Mouse (Mus musculus) left cerebral cortex, postnatal 4 days (tissue): Measurements from ENCODE around the gene C130074G19Rik. TPM values are rescaled to one million over a fixed set of nuclear protein-coding genes. Genes with fewer than 3 reads are reported as not detected.

Experiments used
- DNase-seq: peaks from one replicate; pipeline ENCODE4 v3.0.0-alpha.2; 2022
- intact Hi-C: fragments of 180-260 bp; cut with DNase I; formaldehyde crosslinking; loops from one replicate; pipeline ENCODE4 v1.15.1; 2025
- total RNA-seq, 2 experiments: library from RNA; stranded (reverse); gene quantifications; 2 replicates each; pipeline ENCODE4 v1.2.3; 2021

C130074G19Rik gene
- total RNA-seq, 2 experiments from 2014 or later = 14.0 to 16.5 TPM

DNA sequence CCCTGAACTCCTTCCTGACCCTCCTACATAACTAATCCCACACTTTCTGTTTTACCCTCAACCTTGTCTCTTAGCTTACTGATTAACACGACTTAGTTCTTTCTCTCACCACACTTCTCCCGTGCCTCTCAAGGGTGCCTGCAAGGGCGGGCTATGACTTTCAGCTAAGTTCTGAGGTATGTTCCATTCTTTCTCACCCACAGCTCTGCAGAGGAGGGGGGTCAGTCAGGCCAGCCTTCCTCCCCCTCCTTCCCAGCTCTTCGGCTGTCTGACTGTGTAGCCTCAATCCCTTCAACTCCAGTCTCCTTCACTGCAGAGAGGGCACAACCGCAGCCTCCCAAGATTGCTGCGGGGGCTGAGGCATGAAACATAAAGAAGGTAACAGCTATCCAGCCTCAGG lies 4.2 kb downstream of the C130074G19Rik start:
- intact Hi-C loops = no loop called here
- DNase-seq = no peak

DNA sequence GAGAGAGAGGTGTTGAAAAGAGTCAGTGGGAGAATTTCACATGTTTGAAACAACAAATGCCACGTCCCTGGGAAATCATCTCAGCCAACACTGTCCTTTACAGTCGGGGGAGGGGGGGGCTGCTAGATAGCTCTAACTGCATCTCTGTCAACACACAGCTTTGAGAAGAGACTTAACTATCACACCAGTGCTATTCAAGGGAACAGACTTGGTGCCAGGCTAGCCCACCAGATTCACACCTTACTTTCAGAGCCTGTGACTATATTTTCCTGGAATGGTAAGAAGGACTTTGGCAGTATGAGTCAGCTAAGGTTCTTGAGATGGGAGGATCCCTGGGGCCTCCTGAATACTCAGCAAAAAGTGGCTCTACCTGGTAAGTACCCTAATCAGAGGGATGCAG lies 5.7 kb downstream of the C130074G19Rik start:
- DNase-seq = no peak
- intact Hi-C loops = no loop called here

DNA sequence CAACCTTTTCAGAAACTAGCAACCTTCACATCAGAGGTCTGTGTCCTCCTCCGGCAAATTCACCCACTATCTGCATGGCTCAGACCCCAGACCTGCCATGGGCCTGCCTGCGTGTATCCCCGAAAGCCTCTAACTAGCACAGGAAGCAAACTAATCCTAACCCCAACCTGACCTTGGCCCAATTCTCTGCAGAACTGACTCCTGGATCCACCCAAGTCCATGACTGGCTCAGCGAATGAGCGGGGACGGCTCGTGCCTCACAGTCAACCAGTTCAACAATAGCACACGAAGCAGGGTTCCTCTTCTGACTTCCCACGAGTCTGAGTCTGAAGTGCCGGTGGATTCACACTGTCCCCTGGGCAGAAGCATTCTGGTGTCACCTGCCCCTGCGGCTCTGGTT lies 9.1 kb downstream of the C130074G19Rik start:
- intact Hi-C loops = no loop called here

DNA sequence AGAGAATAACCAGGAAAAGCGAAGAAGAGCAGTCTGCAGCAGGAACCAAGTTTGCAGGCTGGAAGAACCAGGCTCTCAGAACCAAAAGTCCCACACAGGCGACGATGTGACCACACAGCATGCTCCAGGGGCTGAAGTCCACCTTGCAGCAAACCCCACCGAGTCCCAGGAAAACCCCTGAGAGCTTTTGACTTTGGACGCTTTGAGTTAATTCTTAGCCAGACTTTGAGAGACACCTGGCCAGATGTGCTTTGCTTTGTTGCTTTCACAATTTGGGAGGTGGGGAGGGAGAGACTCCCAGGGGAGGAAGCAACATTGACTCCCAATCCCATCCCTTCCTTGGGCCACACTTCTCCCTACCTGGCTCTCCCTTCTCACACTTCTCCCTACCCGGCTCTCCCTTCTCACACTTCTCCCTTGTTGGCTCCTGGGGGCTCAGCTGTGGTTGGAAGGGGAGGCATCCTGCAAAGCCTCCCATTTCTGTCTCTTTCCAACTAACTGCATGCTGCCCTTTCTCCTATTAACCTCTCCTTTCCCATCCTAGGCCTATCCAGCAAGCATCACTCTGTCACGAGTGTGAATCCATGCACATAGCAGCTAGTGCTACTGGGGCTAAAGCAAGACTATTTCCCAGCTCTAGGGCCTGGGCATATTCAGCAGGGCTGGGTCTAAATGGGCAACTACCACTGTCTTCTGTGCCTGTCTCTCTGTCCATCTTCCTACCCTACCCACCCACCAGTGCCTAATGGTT lies 10.8 kb downstream of the C130074G19Rik start:
- no peak for DNase-seq

More for the DNA sequence above, 9.1 kb downstream of the C130074G19Rik start:
- no peak for DNase-seq

DNA sequence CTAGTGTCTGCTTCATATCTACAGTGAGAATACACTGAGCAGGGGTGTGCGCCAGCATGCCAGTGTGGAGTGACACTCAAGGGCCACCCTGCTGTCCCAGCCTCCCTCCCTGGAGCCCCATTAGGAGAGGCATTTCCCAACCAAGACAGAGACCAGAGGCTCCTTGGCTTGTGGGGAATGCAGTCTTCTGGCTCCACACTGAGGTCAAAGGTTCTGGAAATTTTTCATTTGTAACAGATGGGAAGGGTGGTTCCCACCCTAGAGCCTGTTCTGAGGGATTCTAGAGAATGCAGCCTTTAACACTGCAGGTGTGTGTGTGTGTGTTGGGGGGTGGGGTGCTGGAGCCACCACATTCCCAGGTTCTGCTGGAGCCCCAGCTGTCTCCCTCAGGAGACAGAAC lies 11.5 kb downstream of the C130074G19Rik start:
- no peak for DNase-seq
- intact Hi-C loops = no loop called here

More for the DNA sequence above, 10.8 kb downstream of the C130074G19Rik start:
- intact Hi-C loops = no loop called here

DNA sequence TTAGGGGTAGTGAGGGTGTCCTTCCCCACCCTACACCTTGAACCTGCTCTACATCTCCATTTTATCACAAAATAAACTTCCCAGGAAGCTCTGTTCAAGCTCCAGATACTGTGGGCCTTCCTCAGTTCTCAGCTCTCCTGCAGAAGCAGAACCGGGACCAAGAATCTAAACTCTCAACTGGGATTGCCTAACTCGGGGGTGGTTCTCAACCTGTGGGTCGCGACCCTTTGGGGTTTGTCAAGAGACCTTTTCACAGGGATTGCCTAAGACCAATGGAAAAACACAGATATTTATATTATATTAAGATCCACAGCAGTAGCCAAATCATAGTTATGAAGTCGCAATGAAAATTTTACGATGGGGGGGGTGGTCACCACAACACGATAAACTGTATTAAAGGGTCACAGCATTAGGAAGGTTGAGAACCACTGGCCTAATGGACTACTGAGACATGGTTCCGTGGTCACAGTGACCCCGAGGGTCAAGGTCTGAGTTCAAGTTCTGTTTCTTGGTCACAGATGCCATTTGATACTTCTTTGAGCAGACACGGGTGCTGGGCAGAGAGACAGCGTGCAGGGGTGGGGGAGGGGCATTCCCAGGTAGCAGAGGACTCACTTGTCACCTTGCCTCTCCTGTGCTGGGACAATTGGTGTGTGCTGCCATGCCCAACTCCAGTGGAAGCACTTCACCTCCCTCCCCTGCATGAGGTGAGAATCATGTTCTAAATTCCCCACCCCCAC lies 12.2 kb downstream of the C130074G19Rik start:
- DNase-seq = no peak
- intact Hi-C loops = no loop called here

DNA sequence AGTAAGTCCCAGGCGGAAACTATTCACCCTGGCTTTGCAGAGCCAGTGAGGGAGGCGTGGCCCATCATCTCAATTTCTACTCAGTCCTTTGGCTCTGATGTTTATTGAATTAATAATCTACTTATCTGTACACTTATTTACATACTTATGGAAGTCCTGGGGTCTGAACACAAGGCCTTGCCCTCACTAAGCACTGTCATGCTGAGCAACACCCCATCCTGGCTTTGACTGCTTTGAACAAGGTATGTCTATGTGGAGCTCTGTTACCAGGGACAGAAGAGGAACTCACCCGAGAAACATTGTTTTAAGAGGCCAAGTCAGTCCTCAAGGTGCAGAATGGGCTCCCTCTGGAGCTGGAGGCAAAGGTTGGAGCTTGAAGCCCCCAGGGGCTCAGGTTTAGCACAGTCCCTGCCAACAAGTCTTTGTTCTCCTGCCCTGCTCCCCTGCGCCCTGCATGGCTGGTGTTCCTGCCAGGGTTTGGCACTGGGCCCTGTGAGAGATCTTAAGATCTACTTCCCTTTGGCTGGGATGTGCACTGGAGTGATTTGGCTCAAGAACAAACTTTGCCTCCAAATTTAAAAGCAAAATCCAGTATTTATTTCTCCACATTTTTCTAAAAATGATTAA lies 13.0 kb downstream of the C130074G19Rik start:
- DNase-seq = peak; percentile 41
- intact Hi-C loops = no loop called here

DNA sequence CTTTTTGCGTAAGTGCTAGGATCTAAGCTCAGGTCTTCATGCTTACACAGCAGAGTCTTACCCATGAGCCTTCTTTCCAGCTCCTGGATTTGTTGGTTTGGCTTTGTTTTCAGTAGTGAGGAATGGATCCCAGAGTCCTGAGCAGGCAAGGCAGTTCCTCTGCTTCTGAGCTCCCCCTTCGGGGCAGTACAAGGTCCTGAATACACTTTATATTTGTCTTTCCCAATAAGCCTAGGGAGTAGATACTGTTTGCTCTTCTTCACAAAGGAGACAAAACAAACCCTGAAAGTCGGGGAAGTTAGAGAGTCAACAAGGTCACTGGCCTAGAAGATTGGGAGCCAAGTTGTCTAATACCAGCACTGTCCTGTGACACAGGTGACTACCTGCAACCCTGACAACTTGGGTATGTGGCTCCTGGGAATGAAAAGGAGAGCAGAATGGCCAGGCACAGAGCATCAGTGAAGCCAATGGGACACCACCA lies 15.3 kb downstream of the C130074G19Rik start:
- intact Hi-C loops = no loop called here
- no peak for DNase-seq

DNA sequence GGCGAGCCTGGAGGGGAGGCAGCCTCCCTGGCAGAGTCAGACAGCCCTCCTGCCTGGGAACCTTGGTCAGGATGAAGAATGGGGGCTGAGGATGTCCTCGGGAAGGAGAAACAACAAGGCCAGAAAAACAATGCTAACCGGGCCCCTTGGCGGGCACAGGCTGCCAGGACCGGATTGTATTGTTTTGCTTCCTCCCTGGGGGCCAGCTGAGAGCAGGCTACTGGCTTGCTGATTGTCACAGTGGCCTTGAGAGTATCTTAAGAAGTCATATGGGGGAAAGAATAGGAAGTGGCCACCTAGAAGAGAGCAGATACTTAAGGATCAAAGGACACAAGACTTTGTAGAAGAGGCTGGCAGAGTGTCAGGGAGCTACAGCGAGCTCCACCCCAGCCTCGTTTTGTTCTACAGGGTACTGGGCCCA lies 18.6 kb downstream of the C130074G19Rik start:
- intact Hi-C loops = no loop called here
- DNase-seq = no peak

DNA sequence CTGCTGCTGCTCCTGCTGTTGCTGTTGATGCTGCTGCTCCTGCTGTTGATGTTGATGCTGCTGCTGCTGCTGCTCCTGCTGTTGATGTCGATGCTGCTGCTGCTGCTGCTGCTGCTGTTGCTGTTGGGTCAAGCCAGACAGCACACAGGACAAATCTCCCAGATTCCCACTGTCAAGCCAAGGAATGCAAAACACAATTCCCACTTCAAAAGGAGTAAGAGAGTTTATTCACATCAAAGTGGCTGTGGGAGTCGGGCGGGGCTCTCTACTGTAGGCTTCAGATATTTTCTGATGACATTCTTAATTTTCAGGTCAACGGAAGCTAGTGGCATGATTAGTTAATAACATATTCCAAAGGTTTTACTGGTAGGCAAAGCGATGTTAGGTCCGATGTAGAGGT lies 20.4 kb downstream of the C130074G19Rik start:
- intact Hi-C loops = no loop called here

DNA sequence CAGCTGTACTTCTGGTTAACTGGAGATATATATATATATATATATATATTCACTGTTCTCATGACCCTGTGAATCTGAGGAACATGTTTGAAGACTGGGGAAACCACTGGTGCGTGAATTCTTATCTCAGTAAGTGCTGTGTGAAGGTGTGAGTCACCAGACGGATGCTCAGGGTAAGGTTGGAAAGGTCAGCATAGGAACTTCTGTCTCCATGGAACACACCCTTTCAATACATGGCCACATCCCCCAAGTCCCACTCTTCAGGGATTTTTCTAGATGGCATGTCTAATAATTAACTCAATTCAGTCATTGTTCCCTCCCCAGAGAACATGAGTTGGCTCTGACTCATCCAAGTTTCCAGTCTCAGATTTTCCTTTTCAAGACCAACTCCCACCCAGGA lies 21.5 kb downstream of the C130074G19Rik start:
- intact Hi-C loops = no loop called here
- DNase-seq = no peak

More for the DNA sequence above, 20.4 kb downstream of the C130074G19Rik start:
- no peak for DNase-seq

DNA sequence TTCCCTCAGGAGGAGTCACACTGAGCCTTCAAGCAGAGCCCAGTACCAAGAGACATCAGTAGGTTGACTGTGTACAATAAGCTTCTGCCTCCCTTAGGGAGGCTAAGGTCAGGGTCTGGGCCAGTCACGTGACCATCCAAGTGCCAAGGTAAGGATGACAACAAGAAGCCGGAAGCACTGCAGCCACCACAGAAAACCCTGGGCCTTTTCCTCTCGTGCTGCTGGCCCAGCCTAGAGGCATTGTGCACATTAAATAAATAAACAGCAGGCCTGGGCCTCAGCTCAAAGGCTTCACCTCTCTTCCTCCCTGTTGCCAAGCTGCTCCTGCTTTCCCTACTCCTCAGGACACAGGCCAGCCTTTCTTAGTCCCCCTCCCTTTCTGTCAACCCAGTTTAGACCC lies 22.7 kb downstream of the C130074G19Rik start:
- intact Hi-C loops = no loop called here
- no peak for DNase-seq

DNA sequence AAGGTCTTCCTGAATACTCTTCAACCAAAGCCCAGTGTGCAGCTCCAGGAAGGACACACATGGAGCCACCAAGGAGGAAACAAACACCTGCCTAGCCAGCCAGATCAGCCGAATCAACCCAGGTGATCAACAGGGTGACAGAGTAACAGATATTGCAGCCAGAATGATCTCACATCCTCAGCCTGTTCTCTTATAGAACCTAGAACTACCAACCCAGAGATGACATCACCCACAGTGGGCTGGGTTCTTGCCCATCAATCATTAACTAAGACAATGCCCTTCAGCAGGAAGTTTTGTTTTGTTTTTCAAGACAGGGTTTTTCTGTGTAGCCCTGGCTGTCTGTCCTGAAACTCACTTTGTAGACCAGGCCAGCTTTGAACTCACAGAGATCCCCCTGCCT lies 24.8 kb downstream of the C130074G19Rik start:
- intact Hi-C loops = no loop called here
- DNase-seq = no peak

DNA sequence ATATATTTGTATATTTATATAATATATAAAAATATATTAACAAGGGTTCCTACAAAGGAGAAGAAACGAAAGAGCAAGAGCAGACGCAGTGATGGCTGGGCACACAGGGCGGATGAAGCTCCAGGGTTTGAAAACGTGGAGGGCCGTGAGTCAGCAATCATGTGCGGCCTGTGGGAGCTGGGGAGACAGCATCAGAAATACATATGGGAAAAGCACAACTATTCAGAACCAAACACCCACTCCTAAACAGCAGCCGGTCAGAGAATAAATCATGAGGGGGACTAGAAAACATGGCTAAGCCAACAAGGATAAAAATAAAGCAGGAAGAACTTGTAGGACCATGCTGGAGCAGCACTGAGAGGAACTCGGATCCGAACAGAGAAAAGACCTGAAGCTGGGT lies 25.8 kb downstream of the C130074G19Rik start:
- no peak for DNase-seq
- intact Hi-C loops = no loop called here

DNA sequence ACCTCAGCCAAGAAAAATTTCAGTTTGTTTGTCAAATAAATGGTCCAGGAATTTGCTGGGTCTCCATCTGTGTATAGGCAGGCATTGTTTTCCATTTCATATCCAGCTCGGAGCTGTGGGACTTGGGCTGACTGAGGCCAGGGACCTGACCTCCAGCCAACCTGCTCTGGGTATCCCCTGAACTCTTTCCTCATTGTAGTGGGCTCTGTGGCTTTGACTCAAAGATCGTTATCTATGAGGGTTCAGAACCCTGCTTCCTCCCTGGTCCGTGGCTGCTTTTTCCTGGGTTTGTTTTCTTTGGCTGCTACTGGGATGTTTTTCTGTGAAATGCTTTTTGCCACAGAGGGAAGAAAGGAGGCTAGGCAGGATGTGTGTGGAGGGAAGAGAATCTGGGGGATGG lies 29.1 kb downstream of the C130074G19Rik start:
- no peak for DNase-seq
- intact Hi-C loops = no loop called here

DNA sequence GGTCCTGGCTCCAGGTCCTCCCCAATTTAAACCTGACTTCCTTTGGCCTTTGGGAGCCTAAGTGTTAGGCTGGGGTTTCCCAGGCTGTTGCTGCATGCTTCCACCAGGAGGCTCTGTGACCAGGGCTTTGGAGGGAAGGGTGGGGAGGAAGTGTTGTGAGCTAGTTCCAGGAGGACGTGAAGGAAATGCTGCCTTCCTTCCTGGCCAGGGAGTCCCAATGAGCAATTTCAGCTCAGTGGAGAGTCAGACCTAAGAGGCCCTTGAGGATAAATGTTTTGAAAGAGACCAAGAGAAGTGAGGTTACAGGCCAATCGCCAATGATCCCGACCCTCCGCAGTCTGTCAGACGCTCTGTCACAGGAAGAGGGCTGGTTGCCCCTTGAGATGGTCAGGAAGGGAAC lies 29.7 kb downstream of the C130074G19Rik start:
- intact Hi-C loops = no loop called here
- DNase-seq = peak; percentile 67

DNA sequence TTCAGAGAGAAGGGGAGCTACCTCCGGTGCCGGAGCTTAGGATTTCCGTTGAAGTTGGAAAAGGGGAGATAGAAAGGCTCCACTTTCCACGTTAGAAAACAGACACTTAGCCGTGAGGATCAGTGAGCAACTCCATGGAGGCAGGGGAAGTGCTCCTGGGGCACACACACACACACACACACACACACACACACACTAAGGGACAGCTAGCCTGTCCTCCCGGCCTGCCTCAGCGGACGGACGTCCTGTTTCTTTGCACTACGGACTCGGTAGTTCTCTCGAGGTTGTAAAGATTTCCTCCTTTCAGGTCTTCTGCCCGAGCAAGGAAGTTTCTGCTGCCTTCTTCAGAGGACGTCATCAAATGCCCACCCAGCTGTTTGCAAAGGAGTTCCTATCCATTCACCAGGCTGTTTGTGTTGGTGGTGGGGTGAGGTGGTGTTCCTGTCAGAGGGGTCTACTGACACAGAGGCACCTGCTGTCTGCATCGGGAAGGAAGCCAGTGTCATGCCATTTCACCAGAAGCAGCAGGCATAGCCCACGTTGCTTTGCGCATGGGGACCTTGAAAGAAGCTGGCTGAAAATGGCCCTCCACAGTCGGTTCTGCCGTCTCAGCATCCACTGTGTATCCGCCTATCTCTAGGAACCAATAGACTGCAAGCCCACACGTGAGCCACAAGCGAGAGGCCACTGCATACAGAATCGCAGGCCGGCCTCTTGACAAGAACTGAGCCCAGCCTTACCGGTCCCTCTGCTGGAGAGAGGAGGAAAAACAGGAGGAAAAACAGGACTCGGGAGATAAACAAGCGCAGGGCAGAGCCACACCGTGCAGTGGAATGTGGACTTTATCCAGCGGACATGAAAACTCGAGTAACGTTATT lies 31.0 kb downstream of the C130074G19Rik start:
- intact Hi-C loops = no loop called here
- peak; percentile 71 for DNase-seq

DNA sequence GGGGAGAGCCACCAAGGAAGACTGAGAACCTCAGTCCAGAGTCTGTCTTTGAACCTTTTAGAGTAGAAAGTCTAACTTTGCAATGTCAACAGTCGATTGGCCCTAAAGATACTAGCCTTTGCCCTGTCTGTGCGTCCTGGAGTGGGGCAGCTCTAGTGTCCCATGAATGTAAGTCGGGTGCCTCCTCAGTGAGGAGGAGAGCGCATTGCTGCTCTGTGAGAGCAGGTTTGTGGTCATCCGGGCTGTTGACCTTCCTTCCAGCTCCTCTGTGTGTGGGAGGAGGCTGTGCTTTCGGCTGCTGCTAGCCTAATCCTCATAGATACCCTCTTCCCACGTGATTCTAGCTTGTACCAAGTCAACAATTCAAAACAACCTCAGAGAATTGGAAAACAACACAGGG lies 31.9 kb downstream of the C130074G19Rik start:
- intact Hi-C loops = no loop called here

DNA sequence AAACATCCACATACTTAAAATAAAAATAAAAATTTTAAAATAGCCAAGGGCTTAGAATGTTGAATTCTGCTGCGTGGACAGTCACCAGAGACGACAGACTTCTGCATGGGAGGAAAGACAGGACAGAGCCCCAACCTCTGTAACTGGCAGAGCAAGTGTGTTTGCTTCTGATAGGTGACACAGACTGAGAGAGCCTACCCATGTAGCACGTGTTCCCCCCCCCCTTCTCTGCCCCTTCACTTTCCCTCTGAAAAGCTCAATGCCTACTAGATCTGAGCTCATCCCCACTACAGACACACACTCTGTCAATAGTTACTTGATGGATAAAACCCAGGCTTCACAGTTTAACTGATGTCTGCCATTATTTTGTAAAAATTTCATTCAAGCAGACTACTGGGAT lies 36.0 kb downstream of the C130074G19Rik start:
- DNase-seq = no peak
- intact Hi-C loops = loop anchor here (10.0 kb wide), 1 partner anchor 348 kb away; no protein-coding TSS in a partner anchor

More for the DNA sequence above, 31.9 kb downstream of the C130074G19Rik start:
- DNase-seq = no peak

DNA sequence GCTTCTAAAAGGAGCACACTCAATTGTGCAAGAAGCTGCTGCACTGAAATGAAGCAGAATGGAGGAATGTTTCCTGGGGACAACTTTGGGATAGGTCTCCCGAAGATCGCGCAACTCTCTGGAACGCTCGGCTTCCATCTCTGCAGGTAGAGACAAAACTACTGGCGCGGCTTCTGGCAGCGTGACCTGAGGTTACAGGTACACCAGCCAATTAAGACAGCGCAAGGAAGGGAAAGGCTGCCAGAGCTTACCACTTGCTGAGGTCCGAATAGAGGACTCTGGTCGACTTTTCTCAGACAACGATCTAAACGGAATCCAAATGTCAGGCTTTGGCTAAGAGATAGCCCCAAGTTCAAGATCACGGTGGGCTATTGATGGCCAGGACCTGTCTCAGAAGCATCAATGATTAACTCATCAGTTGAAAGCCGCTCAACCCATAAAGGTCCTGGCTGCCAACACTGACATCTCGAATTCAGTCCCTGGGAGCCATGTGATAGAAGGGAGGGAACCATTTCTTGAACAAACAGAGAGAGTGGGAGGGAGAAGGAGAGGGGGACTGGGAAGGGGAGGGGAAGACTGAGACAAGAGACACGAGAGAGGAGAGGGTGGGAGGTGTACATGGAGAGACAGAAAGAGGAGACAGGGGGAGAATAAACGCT lies 36.8 kb downstream of the C130074G19Rik start, which contains the start of gene Marc2:
Marc2 (minus strand) TSS at position 360 of the 659 bp plus-strand sequence.
- intact Hi-C loops = loop anchor here (10.0 kb wide), 1 partner anchor 349 kb away; no protein-coding TSS in a partner anchor
- DNase-seq = no peak
